Mouse (Mus musculus) embryonic fibroblast, embryonic 13.5 days (primary cell): Measurements from ENCODE around the gene Ddx6.

Experiments used
- CTCF ChIP-seq: IDR thresholded peaks from 2 replicates; pipeline ENCODE4 v1.5.1; 2011; ENCODE audit warnings: mild to moderate bottlenecking, control low read depth, low read length, moderate library complexity, borderline replicate concordance; ENCODE audit not compliant: insufficient read depth
- POLR2A ChIP-seq: IDR thresholded peaks from 2 replicates; pipeline ENCODE4 v1.6.1; 2011; ENCODE audit warnings: low read depth, mild to moderate bottlenecking, control low read depth, low read length, moderate library complexity

DNA sequence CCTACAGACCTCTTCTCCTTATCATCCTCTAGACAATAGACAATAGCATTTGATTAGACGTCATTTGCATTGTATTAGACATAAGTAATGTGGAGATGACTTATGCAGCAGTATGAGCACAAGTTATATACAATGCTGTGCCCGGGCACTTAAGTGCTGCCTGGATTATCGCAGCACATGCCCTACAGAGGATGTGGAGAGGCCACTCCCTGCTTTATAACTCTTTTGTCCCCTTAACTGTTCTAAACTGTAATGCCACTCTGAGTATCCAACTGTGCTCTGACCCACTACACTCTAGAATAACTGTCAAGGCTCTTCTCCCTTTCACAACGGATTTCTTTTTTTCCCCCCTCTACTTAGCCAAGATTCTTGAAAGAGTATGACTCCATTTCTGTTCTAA, 10.8 kb upstream of the Ddx6 start:
- TF ChIP-seq POLR2A: no peak
- no peak for TF ChIP-seq CTCF
